In genomic region chr11:108876633-108877205, GRCm38 (mm10) we compare ENCODE assay signal across 20 mouse cellular contexts. TPM values are rescaled to one million over a fixed set of nuclear protein-coding genes. Genes with fewer than 3 reads are reported as not detected.
DNase-seq lines count a peak whose midpoint lies in the region; ATAC-seq and TF ChIP-seq lines count a peak whose summit lies in the region.
"Had no signal": no experiment of that assay in that cellular context is flagged by ENCODE, and none has a peak within 500 bp of the region (broad histone marks: within the 10 kb centered on the region; RNA-seq: fewer than 3 reads in every experiment).

No protein-coding gene starts in this region.

- H3K27ac ChIP-seq in kidney, embryonic 16.5 days (ENCODE audit: low read length), result no peak overlapping the region
- H3K27ac ChIP-seq in CH12.LX (ENCODE audit: insufficient read depth, low read depth), result no peak overlapping the region
- H3K27ac ChIP-seq in midbrain, postnatal 0 days (ENCODE audit: low read depth, low read length), result no peak overlapping the region
- H3K27ac ChIP-seq: embryonic facial prominence, embryonic 13.5 days; gastrocnemius, adult 2 months; heart, embryonic 13.5 days; liver, embryonic 14.5 days; midbrain, embryonic 15.5 days had no signal

- WGBS in kidney, embryonic 16.5 days, result 49% methylated on average over 7 of the region's 7 CpGs
- WGBS in midbrain, postnatal 0 days, result 89% methylated on average over 7 of the region's 7 CpGs

- TF ChIP-seq EP300 in CH12.LX (IDR thresholded peaks at IDR 0.05; ENCODE audit: low read length), result no peak

- no peak for TF ChIP-seq CTCF in CH12.LX (conservative IDR thresholded peaks at IDR 0.05 in 1 of 2, IDR thresholded peaks at IDR 0.05 in 1 of 2; ENCODE audit: low read depth in 2 of 2, low read length in 2 of 2)
- TF ChIP-seq CTCF in midbrain, postnatal 0 days (IDR thresholded peaks at IDR 0.05), result no peak

- DNase-seq in kidney, adult 8-10 months, result no peak
- DNase-seq in CH12.LX (ENCODE audit: extremely low read depth) (no peak), NIH3T3 (ENCODE audit: low read depth) (peak; percentile 10)
- DNase-seq in lung, postnatal 10 days, result peak; percentile 68
- DNase-seq in midbrain, postnatal 0 days (ENCODE audit: low spot score), result no peak
- DNase-seq in heart, postnatal 10 days, result no peak
- DNase-seq: cerebellum, adult 8-10 months; gastrocnemius, adult 2 months; heart, postnatal 4 days; left cerebral cortex, postnatal 4 days; spleen, adult 18-20 months; thymus, adult 2 months had no signal

- TF ChIP-seq RAD21 in CH12.LX (IDR thresholded peaks at IDR 0.05; ENCODE audit: low read depth, low read length), result no peak

- no peaks in the 10 kb centered on the region for H3K79me2 ChIP-seq in CH12.LX (replicated peaks; ENCODE audit: control insufficient read depth, extremely low read depth, insufficient read depth, poor library complexity, severe bottlenecking)

- no peaks in the 10 kb centered on the region for H3K27me3 ChIP-seq in kidney, embryonic 16.5 days (ENCODE audit: insufficient read depth, low read length)
- H3K27me3 ChIP-seq in CH12.LX (replicated peaks), result no peaks in the 10 kb centered on the region
- H3K27me3 ChIP-seq in midbrain, postnatal 0 days (ENCODE audit: insufficient read depth, low read length), result no peaks in the 10 kb centered on the region
- H3K27me3 ChIP-seq: embryonic facial prominence, embryonic 13.5 days; heart, embryonic 13.5 days; megakaryocyte, embryonic 14.5 days; midbrain, embryonic 15.5 days had no signal

- H3K4me1 ChIP-seq in kidney, embryonic 16.5 days (ENCODE audit: insufficient read depth, low read length), result peaks cover 5% of the 10 kb centered on the region; the same call in 1 of the 2 replicates
- H3K4me1 ChIP-seq in CH12.LX (ENCODE audit: control insufficient read depth in 1 of 2, insufficient read depth in 2 of 2), result peaks cover 10 to 83% of the 10 kb centered on the region in 2 experiments
- H3K4me1 ChIP-seq in midbrain, postnatal 0 days (ENCODE audit: insufficient read depth, low read length), result no peaks in the 10 kb centered on the region
- H3K4me1 ChIP-seq: heart, embryonic 13.5 days; megakaryocyte, embryonic 14.5 days; midbrain, embryonic 15.5 days had no signal

- no peak overlapping the region for H3K9ac ChIP-seq in kidney, embryonic 16.5 days (replicated peaks; ENCODE audit: low read length)
- H3K9ac ChIP-seq in CH12.LX (ENCODE audit: insufficient read depth, low read depth), result no peak overlapping the region
- no peak overlapping the region for H3K9ac ChIP-seq in midbrain, postnatal 0 days (replicated peaks; ENCODE audit: low read length, poor library complexity, severe bottlenecking)
- H3K9ac ChIP-seq: embryonic facial prominence, embryonic 13.5 days; heart, embryonic 13.5 days; liver, embryonic 14.5 days; midbrain, embryonic 15.5 days had no signal

- H3K4me2 ChIP-seq in kidney, embryonic 16.5 days (replicated peaks; ENCODE audit: low read depth, low read length), result no peak overlapping the region
- no peak overlapping the region for H3K4me2 ChIP-seq in CH12.LX (ENCODE audit: insufficient read depth, low read depth, poor library complexity, severe bottlenecking)
- no peak overlapping the region for H3K4me2 ChIP-seq in midbrain, postnatal 0 days (ENCODE audit: low read depth, low read length, poor library complexity, severe bottlenecking)
- H3K4me2 ChIP-seq: embryonic facial prominence, embryonic 13.5 days; heart, embryonic 13.5 days; midbrain, embryonic 15.5 days had no signal

- in situ Hi-C loops in CH12.LX (cut with MboI; ENCODE audit: low pct_ligation_motif_present, low pct_unique_long_range_greater_than_20kb, low sequenced_read_pairs), result no loop called here

- intact Hi-C loops in heart, postnatal 10 days (cut with DNase I), result no loop called here

- no peak overlapping the region for H3K4me3 ChIP-seq in kidney, embryonic 16.5 days (ENCODE audit: low read length)
- no peak overlapping the region for H3K4me3 ChIP-seq in CH12.LX (replicated peaks in 1 of 3; ENCODE audit: low read depth in 2 of 3, low read length in 2 of 3, poor library complexity in 1 of 3)
- H3K4me3 ChIP-seq in midbrain, postnatal 0 days (ENCODE audit: low read depth, low read length), result no peak overlapping the region
- H3K4me3 ChIP-seq: embryonic facial prominence, embryonic 13.5 days; gastrocnemius, adult 2 months; heart, embryonic 13.5 days; megakaryocyte, embryonic 14.5 days; midbrain, embryonic 15.5 days had no signal

- TF ChIP-seq POLR2A in CH12.LX (IDR thresholded peaks at IDR 0.05; ENCODE audit: low read depth, low read length), result no peak

- no peaks in the 10 kb centered on the region for H3K9me3 ChIP-seq in kidney, embryonic 16.5 days (ENCODE audit: low read length)
- H3K9me3 ChIP-seq in CH12.LX (replicated peaks; ENCODE audit: low read length), result no peaks in the 10 kb centered on the region
- no peaks in the 10 kb centered on the region for H3K9me3 ChIP-seq in midbrain, postnatal 0 days (ENCODE audit: low read length)
- H3K9me3 ChIP-seq: embryonic facial prominence, embryonic 13.5 days; heart, embryonic 13.5 days; megakaryocyte, embryonic 14.5 days; midbrain, embryonic 15.5 days had no signal

- ATAC-seq in kidney, embryonic 16.5 days (ENCODE audit: low FRiP score, low TSS enrichment), result peak; percentile 61; the same call in 1 of the 2 replicates
- ATAC-seq in midbrain, postnatal 0 days (ENCODE audit: low FRiP score), result no peak
- ATAC-seq: forebrain, embryonic 16.5 days; midbrain, embryonic 15.5 days had no signal

- H3K36me3 ChIP-seq in kidney, embryonic 16.5 days (ENCODE audit: insufficient read depth, low read length), result no peaks in the 10 kb centered on the region
- no peaks in the 10 kb centered on the region for H3K36me3 ChIP-seq in CH12.LX (replicated peaks in 1 of 2; ENCODE audit: control insufficient read depth in 1 of 2, insufficient read depth in 1 of 2, low read length in 1 of 2)
- no peaks in the 10 kb centered on the region for H3K36me3 ChIP-seq in midbrain, postnatal 0 days (ENCODE audit: insufficient read depth, low read length)
- H3K36me3 ChIP-seq: embryonic facial prominence, embryonic 13.5 days; heart, embryonic 13.5 days; midbrain, embryonic 15.5 days had no signal

- dilution Hi-C loops in CH12.LX (cut with MboI; ENCODE audit: extremely low pct_ligation_motif_present, extremely low pct_unique_long_range_greater_than_20kb, low sequenced_read_pairs), result no loop called here

TF ChIP-seq in CH12.LX, 34 proteins besides CTCF, POLR2A, EP300 and RAD21:
- 0 out of 2 replicates have a peak, but pooled peaks have one; percentile 4 for TF ChIP-seq KAT2A (IDR thresholded peaks at IDR 0.05; ENCODE audit: insufficient replicate concordance, low read length)
- TF ChIP-seq USF1 (IDR thresholded peaks at IDR 0.05; ENCODE audit: low read depth, low read length), result no peak
TF ChIP-seq in CH12.LX: peak in this region for 1.

RNA-seq across cellular contexts. Expression of gene Axin2, which starts 43.4 kb away (rescaled TPM):
- polyA plus RNA-seq in kidney, embryonic 16.5 days (2015; fragmentation: Nextera tagmentation; extraction: Ambion mirVana), result 4.7 and 5.7 TPM in 2 replicates
- 16.6 TPM in 2 replicates for total RNA-seq in CH12.LX (2012; rRNA removed)
- 12.9 and 14.2 TPM in 2 replicates for total RNA-seq in CH12.LX (2014; rRNA removed)
- 27.1 and 29.9 TPM in 2 replicates for polyA plus RNA-seq in CH12.LX (2012; ENCODE audit: insufficient read length, low read depth)
- total RNA-seq in midbrain, postnatal 0 days (2014; rRNA removed), result 38.0 and 55.2 TPM in 2 replicates
- polyA plus RNA-seq in midbrain, postnatal 0 days (2015; fragmentation: Nextera tagmentation; extraction: Ambion mirVana), result 7.5 and 9.7 TPM in 2 replicates
- 1 to 10 TPM; 5.4 to 6.0 TPM for total RNA-seq in heart, postnatal 10 days (2021)
- total RNA-seq: MEL had no signal

Comparison
In these comparisons a context has a peak if more than half of its experiments do, and no peak if none do; other contexts are left out.
1. DNase-seq: peak in NIH3T3 (single experiment) and lung, postnatal 10 days (single experiment); none in kidney, adult 8-10 months (0 of 2), CH12.LX (single experiment), midbrain, postnatal 0 days (single experiment) and heart, postnatal 10 days (0 of 2).